Mouse (Mus musculus): ENCODE measurements at regions not wholly inside any gene's neighbourhood (a gene's known extent, or its start where the extent isn't known, plus 50 kb on each side); places are given as distances from the start of the nearest gene placed in this dataset.

DNA sequence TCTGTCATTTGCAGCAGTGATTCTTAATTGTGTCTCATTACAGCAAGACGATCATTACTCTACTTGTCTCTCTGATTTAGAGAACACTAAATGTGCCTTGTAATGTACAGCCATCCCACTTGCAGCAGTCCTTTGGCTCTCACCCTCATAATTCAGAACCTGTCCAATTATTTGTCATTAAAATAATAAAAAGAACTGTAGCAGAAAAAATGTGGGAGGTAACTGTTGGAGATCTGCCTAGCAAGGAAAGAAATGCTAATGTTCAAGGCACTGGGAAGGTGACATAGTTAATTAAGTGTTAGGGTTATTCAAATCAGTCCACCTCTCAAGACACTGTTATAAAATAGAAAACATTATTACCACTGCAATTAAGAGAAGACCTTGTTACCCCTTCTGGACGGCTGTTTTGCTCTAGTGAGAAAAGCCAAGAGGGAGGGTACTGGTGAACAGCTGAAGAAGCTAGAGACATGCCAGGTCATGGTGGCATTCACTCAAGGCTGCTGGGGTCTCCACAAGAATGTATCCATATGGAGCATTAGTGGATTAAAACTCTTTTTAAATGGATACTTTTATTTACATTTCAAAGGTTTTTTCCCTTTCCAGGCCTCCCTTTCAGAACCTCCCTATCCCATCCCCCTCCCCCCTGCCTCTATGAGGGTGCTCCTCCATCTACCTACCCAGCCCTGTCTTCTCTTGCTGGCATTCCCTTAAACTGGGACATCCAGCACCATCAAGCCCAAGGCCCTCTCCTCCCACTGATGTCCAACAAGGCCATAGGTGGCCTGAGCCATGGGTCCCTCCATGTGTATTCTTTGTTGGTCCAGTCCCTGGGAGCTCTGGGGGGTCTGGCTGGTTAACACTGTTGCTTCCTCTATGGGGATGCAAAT is 69.4 kb downstream of the Gm11487 start:
- Histone ChIP-seq H3K4me1 (peaks cover 5% of the 10 kb centered on the region; the same call in 1 of the 2 replicates), H3K4me3 (replicated peaks) (no peak overlapping the region), H3K4me2 (no peak overlapping the region), H3K9ac (no peak overlapping the region), H3K9me3 (no peaks in the 10 kb centered on the region), H3K36me3 (replicated peaks) (no peaks in the 10 kb centered on the region), H3K27ac (no peak overlapping the region), H3K27me3 (no peaks in the 10 kb centered on the region)
- 33% methylated on average over 2 of the region's 2 CpGs for WGBS
- peak; percentile 66; the same call in 1 of the 2 replicates for ATAC-seq (ENCODE audit: low FRiP score)

All from forebrain, embryonic 12.5 days (tissue).